Mouse (Mus musculus) midbrain, postnatal 0 days (tissue): ENCODE measurements at regions not wholly inside any gene's neighbourhood (a gene's known extent, or its start where the extent isn't known, plus 50 kb on each side); places are given as distances from the start of the nearest gene placed in this dataset.

Experiments
- ATAC-seq: fragments of 200-750 bp; cut with Nextera tagmentation; 2 replicates; pipeline ENCODE4 v1.8.0; 2017; ENCODE audit warnings: moderate number of reproducible peaks, mild to moderate bottlenecking, moderate TSS enrichment, moderate library complexity; ENCODE audit not compliant: low FRiP score
- DNase-seq: peaks from one replicate; pipeline ENCODE4 v3.0.0-alpha.2; 2015; ENCODE audit warnings: low spot score
- H3K27ac ChIP-seq: fragments of 300-500 bp; sonication (generic); 2 replicates; pipeline ENCODE4 v1.5.1; 2014; ENCODE audit warnings: low read depth, mild to moderate bottlenecking, low read length, mixed read lengths
- H3K27me3 ChIP-seq: fragments of 300-500 bp; sonication (generic); 2 replicates; pipeline ENCODE4 v1.6.1; 2014; ENCODE audit warnings: low read length, control low read depth, mixed read lengths; ENCODE audit not compliant: insufficient read depth
- H3K36me3 ChIP-seq: fragments of 300-500 bp; sonication (generic); 2 replicates; pipeline ENCODE4 v1.6.1; 2014; ENCODE audit warnings: low read length, control low read depth, mixed read lengths; ENCODE audit not compliant: insufficient read depth
- H3K4me1 ChIP-seq: fragments of 300-500 bp; sonication (generic); 2 replicates; pipeline ENCODE4 v1.6.1; 2014; ENCODE audit warnings: mild to moderate bottlenecking, control low read depth, antibody characterized with exemption, low read length, mixed read lengths; ENCODE audit not compliant: insufficient read depth
- H3K4me2 ChIP-seq: fragments of 300-500 bp; sonication (generic); 2 replicates; pipeline ENCODE4 v1.6.1; 2014; ENCODE audit warnings: low read depth, mild to moderate bottlenecking, low read length, mixed read lengths; ENCODE audit not compliant: poor library complexity, severe bottlenecking
- H3K4me3 ChIP-seq: fragments of 300-500 bp; sonication (generic); 2 replicates; pipeline ENCODE4 v1.5.1; 2014; ENCODE audit warnings: low read depth, mild to moderate bottlenecking, low read length, moderate library complexity
- H3K9ac ChIP-seq: fragments of 300-500 bp; sonication (generic); replicated peaks from 2 replicates; pipeline ENCODE4 v1.6.1; 2014; ENCODE audit warnings: mild to moderate bottlenecking, low read length, moderate library complexity, mixed read lengths; ENCODE audit not compliant: poor library complexity, severe bottlenecking
- H3K9me3 ChIP-seq: fragments of 300-500 bp; sonication (generic); 2 replicates; pipeline ENCODE4 v1.6.1; 2016; ENCODE audit warnings: low read length, control low read depth
- CTCF ChIP-seq: IDR thresholded peaks from 2 replicates; pipeline ENCODE4 v1.5.1; 2016; ENCODE audit warnings: antibody characterized with exemption, mild to moderate bottlenecking
- WGBS: fragments of 180-500 bp; shearing (Covaris S2); extraction: QIAGEN DNeasy Blood & Tissue Kit; methylation state at CpG from one replicate; pipeline ENCODE4 v1.1.7; 2014; 5-methylcytosine and 5-hydroxymethylcytosine counted together

DNA sequence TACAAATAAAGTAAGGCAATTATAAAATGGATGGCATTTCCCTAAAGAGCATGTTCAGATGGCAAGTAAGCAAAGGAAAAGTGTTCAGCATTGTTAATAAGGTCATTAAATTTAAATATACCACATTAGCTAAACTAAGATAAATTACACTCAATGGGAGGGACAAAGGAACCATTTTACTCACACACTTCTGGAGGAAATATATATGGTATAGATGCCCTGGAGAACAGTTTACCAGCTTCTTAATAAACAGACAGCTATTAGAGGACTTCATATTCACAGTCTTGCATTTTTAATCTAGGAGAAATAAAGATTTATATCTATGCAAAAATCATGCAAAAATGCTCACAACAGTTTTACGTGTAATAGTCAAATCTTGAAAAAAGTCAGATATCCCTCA is 183.8 kb downstream of the Dthd1 start:
- Histone ChIP-seq H3K4me2 (no peak overlapping the region), H3K27ac (no peak overlapping the region), H3K9me3 (no peaks in the 10 kb centered on the region), H3K4me3 (no peak overlapping the region), H3K9ac (no peak overlapping the region), H3K27me3 (no peaks in the 10 kb centered on the region), H3K36me3 (no peaks in the 10 kb centered on the region), H3K4me1 (no peaks in the 10 kb centered on the region)
- DNase-seq (no peak), ATAC-seq (no peak)
- WGBS, result 87% methylated on average over 1 of the region's 1 CpGs
- TF ChIP-seq CTCF, result no peak

DNA sequence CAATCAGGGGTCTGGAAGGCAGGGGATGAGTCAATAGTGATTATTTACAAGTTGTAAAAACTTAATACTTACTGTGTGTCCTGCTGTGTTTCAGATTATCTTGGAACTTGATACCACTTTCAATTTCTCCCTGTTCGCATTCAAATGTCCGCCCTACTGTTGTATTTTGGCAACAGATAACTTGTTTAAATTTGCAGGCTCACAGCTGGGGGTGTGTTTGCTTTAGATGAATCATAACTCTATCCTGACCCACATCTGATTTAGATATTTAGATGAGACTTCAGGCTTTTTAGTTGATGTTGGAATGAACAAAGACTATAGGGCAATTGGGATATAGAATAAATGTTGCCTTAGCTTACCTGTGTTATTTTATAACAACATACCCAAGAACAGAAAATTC is 220.8 kb downstream of the Dthd1 start:
- no peaks in the 10 kb centered on the region for H3K4me1 ChIP-seq
- no peak overlapping the region for H3K9ac ChIP-seq
- ATAC-seq, result no peak
- no peaks in the 10 kb centered on the region for H3K27me3 ChIP-seq
- H3K9me3 ChIP-seq, result no peaks in the 10 kb centered on the region
- H3K36me3 ChIP-seq, result no peaks in the 10 kb centered on the region
- no peak for DNase-seq
- TF ChIP-seq CTCF, result no peak
- H3K4me3 ChIP-seq, result no peak overlapping the region
- H3K27ac ChIP-seq, result no peak overlapping the region
- no peak overlapping the region for H3K4me2 ChIP-seq
- WGBS, result 82% methylated on average over 2 of the region's 2 CpGs

DNA sequence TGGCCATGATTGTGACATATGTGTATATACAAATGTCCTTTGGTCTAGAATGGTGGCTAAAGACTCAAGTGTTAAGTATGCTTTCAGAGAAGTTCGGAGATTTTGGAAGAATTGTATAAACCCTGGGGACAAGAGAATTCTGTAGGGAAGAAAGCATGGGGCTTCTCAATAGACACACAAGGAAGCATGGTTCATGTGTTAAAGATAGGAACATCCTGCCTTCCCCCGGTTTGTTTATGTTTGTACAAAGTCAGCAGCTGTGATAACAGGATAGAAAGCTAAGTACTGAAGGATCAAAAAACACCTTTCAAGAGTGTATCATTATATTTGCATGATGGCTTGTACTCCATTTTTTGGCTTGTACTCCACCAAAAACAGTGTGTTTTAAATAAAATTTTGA is 232.1 kb downstream of the Dthd1 start:
- DNase-seq (no peak), ATAC-seq (no peak)
- Histone ChIP-seq H3K9ac (no peak overlapping the region), H3K9me3 (no peaks in the 10 kb centered on the region), H3K27me3 (no peaks in the 10 kb centered on the region), H3K27ac (no peak overlapping the region), H3K4me1 (no peaks in the 10 kb centered on the region), H3K4me2 (no peak overlapping the region), H3K36me3 (no peaks in the 10 kb centered on the region), H3K4me3 (no peak overlapping the region)
- 83% methylated on average over 2 of the region's 2 CpGs for WGBS
- TF ChIP-seq CTCF, result no peak

DNA sequence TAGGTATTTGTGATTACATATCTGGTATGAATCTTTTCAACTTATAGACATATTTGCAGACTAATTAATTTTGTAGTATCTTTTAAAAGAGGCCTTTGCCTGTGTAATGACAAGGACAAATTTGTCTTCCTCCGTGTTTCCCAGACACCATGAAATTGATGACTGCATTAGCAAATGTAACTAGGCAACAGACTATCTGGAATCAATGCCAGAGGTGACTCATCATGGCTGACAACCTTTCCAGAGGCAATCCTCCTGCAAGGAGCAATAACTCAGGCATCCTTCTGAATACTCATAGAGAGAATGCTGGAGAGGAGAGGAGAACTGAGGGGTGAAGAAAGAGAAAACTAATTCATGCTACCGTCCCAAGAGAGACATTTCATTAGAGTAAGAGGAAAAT is 249.7 kb downstream of the Dthd1 start:
- no peak for ATAC-seq
- Histone ChIP-seq H3K4me1 (no peaks in the 10 kb centered on the region), H3K4me3 (no peak overlapping the region), H3K27me3 (no peaks in the 10 kb centered on the region), H3K9me3 (no peaks in the 10 kb centered on the region), H3K36me3 (no peaks in the 10 kb centered on the region), H3K9ac (no peak overlapping the region), H3K27ac (no peak overlapping the region), H3K4me2 (no peak overlapping the region)
- TF ChIP-seq CTCF, result no peak
- WGBS, result 55% methylated on average over 2 of the region's 2 CpGs
- peak; percentile 51 for DNase-seq

DNA sequence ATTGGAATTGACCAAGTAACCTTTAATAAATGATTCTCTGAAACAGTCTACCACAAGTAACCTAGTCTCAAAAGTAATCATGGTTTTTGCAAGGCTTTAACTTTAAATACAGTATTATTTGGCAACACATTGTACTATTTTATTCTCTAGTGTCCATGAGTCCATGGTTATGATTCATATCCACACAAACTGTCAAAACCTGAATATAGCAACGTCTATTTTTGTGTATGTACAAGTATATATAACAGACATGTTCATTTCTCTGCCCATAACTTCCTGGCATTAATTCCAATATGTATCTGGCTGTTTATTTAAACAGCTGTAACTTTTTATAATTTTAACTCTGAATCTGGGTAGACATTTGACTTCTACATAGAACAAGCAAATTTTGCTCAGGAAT is 253.2 kb downstream of the Dthd1 start:
- H3K4me2 ChIP-seq, result no peak overlapping the region
- no peaks in the 10 kb centered on the region for H3K4me1 ChIP-seq
- no peaks in the 10 kb centered on the region for H3K9me3 ChIP-seq
- H3K27me3 ChIP-seq, result no peaks in the 10 kb centered on the region
- no peak for ATAC-seq
- no peak overlapping the region for H3K4me3 ChIP-seq
- no peak overlapping the region for H3K27ac ChIP-seq
- no peak for DNase-seq
- no peak overlapping the region for H3K9ac ChIP-seq
- H3K36me3 ChIP-seq, result no peaks in the 10 kb centered on the region
- TF ChIP-seq CTCF, result no peak
- WGBS, result 67% methylated on average over 1 of the region's 1 CpGs

DNA sequence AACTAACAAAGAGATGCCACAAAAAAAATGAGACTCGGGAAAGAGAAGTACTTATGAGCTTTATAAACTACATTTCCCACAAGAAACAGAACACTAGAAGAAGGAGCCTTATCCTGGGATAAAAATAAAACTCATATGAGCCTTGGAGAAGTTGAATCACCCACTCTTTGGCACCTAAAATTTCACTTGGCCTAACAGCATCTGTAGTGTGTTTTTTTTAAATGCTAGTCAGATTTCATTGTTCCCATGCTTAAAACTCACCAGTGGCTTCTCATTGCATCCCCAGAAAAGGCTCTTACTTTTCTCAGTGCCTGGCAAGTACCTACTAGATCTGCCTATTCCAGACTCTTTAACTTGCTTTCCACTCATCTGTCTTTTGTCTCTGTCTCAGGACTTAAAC is 284.5 kb downstream of the Dthd1 start:
- TF ChIP-seq CTCF, result no peak
- Histone ChIP-seq H3K4me2 (no peak overlapping the region), H3K4me1 (no peaks in the 10 kb centered on the region), H3K36me3 (no peaks in the 10 kb centered on the region), H3K27me3 (no peaks in the 10 kb centered on the region), H3K9me3 (no peaks in the 10 kb centered on the region), H3K4me3 (no peak overlapping the region), H3K9ac (no peak overlapping the region), H3K27ac (no peak overlapping the region)
- ATAC-seq (no peak), DNase-seq (no peak)
- 82% methylated on average over 1 of the region's 1 CpGs for WGBS

DNA sequence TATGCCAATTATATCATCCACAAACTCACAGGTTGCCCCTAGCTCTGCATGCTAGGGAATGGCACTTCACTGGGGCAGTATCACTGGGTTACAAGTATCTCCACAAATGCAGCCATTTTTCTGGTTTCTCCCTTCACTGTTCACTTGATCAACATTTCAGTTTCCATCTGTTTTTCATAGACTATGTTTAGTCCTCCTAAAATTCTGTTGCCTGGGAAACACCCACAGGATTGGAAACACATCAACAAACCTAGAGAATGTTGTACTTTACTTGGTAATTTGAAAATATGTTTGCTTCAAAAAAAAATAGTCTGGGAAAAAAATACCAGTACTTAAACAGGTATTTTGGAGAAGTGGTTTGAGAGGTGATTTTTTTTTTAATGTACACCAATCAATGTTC is 318.9 kb downstream of the Dthd1 start:
- DNase-seq (no peak), ATAC-seq (no peak)
- no peaks in the 10 kb centered on the region for H3K4me1 ChIP-seq
- no peak overlapping the region for H3K4me2 ChIP-seq
- no peak overlapping the region for H3K4me3 ChIP-seq
- H3K36me3 ChIP-seq, result no peaks in the 10 kb centered on the region
- H3K27me3 ChIP-seq, result no peaks in the 10 kb centered on the region
- no peak for TF ChIP-seq CTCF
- no peaks in the 10 kb centered on the region for H3K9me3 ChIP-seq
- no peak overlapping the region for H3K9ac ChIP-seq
- no peak overlapping the region for H3K27ac ChIP-seq
